Mouse (Mus musculus) adrenal gland, postnatal 14 days (tissue): ENCODE data around the gene Lingo1. TPM values are rescaled to one million over a fixed set of nuclear protein-coding genes. Genes with fewer than 3 reads are reported as not detected.

Source experiments
- DNase-seq: peaks from one replicate; pipeline ENCODE4 v3.0.0; 2021; ENCODE audit warnings: mixed read lengths
- total RNA-seq: library from RNA; stranded (reverse); gene quantifications from 2 replicates; pipeline ENCODE4 v1.2.3, GENCODE M21; 2021

Gene Lingo1
- total RNA-seq, 1 experiment from 2014 or later = 1.4 TPM

DNA sequence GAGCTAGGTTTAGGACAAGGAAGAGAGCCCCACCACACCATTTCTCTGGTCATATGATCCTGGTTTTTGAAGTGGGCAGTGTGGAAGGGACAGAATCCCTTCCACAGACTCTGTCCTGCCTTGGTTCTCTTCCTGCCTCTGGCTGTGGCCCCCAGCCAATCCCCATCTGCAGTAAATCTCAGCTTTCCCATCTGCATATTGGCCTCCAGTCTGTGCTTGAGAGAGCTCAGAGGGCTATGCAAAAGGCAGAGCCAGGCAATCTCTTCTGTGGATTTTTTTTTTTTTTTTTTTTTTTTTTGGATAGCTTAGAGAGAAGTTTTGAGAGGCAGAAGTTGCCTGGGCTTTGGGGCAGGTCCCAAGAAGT is 190.8 kb downstream of the Lingo1 start:
- DNase-seq = no peak

DNA sequence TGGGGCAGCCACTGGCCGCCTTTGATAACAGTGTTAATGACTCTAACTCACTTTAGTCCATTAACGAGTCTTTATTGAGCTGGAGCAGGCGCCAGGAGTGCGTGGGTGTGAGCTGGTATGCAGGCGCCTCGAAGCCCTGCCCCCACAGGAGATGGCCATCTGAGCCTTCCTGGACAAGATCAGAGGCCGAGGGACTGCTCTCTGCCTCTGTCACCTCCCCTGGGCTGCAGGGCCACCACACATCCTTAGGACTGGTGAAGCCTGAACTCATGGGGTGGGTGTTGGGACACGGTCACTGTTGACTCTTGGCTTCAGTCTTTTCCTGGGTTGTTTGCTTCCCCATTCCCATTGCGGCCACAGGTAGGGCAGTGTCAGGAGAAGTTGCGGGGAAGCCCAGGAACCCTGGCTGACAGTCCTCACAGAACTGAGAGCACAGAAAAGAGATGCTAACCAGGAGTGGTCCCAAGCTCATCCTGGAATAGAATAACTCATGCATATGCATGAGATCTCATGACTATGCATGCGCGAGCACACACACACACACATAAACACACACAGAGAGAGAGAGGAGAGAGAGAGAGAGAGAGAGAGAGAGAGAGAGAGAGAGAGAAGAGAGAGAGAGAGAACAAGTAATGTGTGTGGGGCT is 191.3 kb downstream of the Lingo1 start:
- DNase-seq = peak; percentile 30

DNA sequence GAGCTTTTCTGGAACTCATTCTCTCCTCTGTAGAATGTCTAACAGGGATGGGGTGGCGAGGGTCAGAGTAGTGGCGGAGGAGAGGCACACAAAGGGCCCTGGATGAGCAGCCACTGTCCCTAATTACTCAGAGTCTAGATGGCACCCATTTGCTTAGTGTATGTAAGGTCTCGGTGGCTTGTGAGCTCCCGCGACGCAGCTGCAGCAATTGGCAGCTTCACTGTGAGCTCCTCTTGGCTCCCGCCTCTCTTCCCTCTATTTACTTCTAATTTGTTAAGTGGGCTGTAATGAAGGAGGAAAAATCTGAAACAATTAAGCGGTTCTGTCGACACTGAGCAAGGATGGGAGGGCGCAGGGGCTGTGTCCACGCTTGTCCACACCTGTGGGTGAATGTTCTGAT is 195.6 kb downstream of the Lingo1 start:
- DNase-seq = no peak

GRCm38 (mm10) chr9:56592639-56593038 is 203.6 kb downstream of the Lingo1 start:
- DNase-seq = no peak

DNA sequence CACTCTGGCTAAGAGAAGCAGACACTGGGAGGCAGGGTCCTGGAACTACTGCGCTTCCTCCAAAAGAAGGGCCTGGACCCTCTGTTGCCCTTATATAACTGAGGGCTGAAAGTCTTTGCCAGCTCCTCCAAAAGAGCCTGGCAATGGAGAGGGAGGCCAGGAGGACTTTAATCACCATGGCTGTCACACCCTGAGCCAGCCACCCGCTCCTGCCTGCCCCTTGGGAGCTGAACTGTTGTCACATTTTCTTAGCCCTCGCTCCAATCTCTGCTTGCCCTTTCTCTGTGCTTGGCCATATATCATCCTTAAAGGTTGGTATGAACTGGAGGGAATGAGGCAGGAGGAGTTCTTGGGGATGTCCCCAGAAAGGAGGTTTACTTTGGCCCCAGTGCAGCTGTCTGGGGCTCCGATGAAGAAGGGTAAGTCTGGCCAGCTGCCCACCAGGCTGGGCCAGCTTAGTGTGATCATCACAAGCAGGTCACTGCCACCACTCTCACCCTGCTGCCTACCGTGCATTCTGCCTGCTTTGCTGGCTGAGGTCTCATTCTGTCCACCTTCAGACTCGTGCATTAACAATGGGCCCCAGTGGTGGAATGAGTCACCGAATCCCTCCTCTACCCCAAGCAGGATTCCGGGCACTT is 204.9 kb downstream of the Lingo1 start:
- peak; percentile 40 for DNase-seq

- DNase-seq = no peak
Observed at GRCm38 (mm10) chr9:56589762-56590161, 206.5 kb downstream of the Lingo1 start.

GRCm38 (mm10) chr9:56584043-56584424 is 212.2 kb downstream of the Lingo1 start:
- DNase-seq = no peak

DNA sequence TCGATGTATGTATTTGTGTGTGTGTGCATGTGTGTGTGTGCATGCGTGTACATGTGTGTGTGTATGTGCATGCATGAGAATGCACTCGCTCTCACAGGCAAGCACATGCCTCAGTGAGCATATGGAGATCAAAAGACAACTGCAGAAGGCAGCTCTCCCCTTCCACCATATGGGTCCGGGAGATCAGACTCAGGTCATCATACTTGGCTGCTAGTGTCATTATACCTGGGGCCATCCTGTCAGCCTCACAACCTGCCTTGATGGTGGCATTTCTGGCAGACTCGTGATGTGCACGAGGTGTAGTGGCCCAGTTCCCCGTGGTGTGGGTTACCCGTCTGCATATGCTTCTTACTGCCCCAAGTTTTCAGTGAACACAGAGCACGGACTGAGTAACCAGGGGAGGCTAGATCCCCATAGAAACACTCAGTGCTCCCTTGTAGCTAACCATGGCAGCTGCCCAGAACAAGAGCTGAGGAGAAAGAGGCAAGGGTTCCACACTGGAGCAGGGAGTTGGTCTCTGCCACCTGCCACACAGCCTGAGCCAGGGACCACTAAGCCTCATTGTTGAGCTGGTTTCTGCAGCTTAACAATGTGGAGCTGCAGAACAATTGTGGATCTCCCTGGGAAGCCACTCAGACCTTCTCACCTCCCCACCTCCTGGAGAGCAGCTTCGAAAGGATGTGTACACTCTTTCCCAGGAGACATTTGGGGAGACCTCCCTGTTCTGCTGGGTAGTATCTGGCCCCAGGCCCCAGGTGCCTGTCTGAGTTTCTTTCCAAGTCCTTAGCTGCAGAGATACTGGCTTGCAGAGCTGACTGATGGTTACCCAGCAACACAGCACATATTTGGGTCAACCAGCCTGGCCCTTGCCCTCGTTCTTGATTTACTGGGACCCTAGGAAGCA is 212.9 kb downstream of the Lingo1 start:
- no peak for DNase-seq

DNA sequence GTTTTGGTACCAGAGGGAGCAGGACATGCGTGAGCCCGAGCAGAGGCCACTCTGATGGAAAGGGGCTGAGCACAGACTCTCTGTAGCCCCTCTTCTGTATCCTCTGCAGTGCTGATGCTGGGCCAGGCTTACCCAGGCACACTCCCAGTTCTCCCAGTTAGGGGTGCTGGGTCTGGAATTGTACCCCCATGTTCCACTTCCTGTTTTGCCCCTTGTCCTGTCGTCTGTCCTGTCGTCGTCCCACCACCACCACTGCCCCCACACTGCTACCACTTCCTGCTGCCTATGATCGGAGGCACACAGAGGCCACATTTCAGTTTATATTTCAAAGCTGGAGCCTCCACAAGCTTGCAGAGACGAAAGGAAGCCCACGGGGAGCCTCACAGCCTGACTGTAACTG is 213.6 kb downstream of the Lingo1 start:
- DNase-seq = no peak

DNA sequence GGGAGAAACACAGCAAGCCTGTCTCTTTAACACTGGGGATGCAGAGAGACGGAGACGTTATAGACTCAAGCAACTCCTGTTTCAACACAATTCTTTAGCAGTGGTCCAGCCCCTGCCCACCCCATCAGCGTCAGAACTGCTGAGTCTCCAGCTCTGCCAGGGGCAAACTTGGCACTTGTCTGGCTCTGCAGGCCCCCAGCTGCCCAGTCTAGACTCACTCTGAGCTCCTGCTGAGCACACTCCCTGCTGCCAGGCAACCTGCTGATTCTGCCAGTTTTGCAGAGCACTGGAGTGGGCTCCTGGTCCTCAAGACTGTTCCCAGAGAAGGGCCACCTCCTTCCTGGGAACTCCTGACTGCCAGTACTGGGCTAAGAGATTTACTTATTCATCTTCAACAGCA is 214.6 kb downstream of the Lingo1 start:
- DNase-seq = no peak

DNA sequence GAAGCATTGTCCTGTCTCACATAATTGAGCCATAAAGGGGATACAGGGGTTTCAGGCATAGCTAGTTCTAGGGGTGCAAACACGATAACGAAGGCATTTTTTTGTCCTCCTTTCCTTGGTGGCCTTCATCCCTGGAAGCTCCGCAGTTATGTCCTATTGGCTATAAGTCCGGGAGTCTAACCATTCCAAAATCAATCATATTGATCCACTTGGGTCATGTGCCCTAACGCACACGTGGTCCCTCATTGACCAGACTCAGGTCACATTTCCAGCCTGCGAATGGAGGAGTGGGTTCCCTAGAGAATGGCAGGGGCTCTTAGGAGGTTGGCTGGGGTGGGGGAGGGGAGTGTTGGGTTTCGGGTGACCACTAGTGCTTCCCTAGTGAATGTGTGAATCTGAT is 215.3 kb downstream of the Lingo1 start:
- DNase-seq = no peak

DNA sequence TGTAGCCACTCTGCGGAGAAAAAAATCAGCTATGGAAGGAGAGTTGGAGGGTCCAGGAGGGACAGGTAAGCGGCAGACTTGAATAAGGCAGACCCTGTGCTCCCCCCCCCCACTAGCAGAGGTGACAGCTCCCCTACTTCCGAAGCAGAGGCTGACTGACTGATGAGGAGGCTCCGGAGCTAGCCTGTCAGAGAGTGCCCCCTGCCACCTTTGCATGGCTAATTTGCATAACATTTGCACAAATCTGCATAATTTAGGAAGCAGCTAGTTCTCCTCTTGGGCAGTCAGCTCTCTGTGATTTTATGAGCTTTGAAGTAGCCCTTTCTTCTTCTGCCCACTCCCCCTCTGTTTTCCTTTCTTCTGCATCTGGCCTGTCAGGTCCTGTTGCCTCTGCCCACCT is 216.2 kb downstream of the Lingo1 start:
- no peak for DNase-seq

DNA sequence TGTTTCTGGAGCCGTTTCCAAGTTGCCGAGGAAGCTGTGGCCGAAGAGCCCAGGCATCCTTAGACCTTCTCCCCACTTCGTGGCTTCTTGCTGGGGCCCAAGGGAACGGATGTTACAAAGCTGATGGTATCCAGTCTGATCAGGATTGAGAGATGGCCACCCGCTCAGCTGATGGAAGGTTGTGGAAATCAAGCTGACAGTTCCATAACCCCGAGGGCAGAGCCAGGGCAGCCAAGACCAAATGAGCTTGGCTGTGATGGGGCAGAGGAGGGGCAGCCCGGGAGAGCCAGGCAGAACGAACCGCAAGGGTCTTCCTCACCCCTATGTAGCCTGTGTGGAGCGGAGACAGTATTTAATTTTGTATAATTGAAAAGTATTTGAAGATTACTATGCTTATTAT is 218.9 kb downstream of the Lingo1 start:
- DNase-seq = no peak

DNA sequence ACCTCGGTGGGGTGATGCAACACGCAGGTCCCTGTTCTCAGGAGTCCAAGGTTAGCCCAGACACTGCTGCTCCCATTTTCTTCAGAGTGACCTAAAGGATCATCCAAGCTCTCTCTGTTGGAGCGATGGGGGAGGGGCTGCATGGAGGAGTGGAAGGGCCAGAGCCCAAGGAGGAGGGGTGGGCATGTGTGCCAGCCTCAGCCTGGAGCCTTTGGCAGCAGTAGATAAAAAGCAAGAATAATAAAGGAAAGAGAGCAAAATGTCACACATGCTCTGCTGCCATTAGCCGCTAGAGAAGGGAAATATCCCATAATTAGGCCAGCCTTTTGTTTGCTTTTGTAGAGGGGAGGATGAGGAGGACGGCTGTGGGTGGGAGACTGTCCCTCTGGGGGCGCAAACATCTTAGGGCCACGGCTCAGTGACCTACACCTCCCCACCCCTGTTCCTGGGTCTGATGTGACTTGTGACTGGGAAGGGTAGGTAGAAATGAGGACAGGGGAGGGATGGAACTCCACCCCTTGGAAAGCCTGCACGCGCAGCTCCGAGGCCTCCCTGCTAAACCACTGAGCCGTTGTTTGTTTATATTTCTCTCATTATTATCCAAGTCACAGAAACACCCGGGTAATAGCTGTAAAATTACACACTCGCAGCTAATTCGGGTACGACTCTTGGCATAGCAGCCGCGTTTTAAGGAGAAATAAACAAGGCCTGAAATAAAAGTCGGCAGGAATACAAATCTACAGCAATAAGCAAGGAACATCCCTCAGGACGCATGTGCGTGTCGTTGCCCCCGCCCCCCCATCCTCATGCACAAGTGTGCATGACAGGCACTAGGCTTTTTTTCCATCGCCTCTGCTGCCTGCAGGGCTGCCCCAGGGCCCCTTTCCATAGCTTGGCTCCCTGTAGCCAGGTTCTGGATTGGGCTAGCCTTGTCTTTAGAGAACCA is 223.5 kb downstream of the Lingo1 start:
- DNase-seq = no peak

Other genes with a start within 250 kb of the Lingo1 start
- gene Odf3l1, start 68.2 kb upstream of the Lingo1 start, total RNA-seq = 2.0 and 3.2 TPM in 2 replicates
- gene Cspg4, start 68.6 kb upstream of the Lingo1 start, total RNA-seq = 12.5 and 17.0 TPM in 2 replicates
- gene Snx33, start 131.9 kb upstream of the Lingo1 start, total RNA-seq = 17.9 and 22.6 TPM in 2 replicates
- 76.4 and 88.5 TPM in 2 replicates for gene Imp3, start 141.0 kb upstream of the Lingo1 start, total RNA-seq
- gene Snupn, start 154.4 kb upstream of the Lingo1 start, total RNA-seq = 12.5 and 13.3 TPM in 2 replicates
- 39.2 and 43.4 TPM in 2 replicates for gene Ptpn9, start 198.5 kb upstream of the Lingo1 start, total RNA-seq